ENCODE assay signal across 28 mouse cellular contexts in genomic region chr8:72261431-72261830, GRCm38 (mm10). TPM values are rescaled to one million over a fixed set of nuclear protein-coding genes. Genes with fewer than 3 reads are reported as not detected.
DNase-seq lines count a peak whose midpoint lies in the region; ATAC-seq and TF ChIP-seq lines count a peak whose summit lies in the region.
"Had no signal": no experiment of that assay in that cellular context is flagged by ENCODE, and none has a peak within 500 bp of the region (broad histone marks: within the 10 kb centered on the region; RNA-seq: fewer than 3 reads in every experiment).

No protein-coding gene starts in this region.

- H3K36me3 ChIP-seq in heart, embryonic 13.5 days = no peaks in the 10 kb centered on the region
- H3K36me3 ChIP-seq in heart, postnatal 0 days (replicated peaks; ENCODE audit: control insufficient read depth, insufficient read depth, low read length) = 0 out of 2 replicates have a peak, but pooled peaks cover 4% of the 10 kb centered on the region
- H3K36me3 ChIP-seq in heart, embryonic 11.5 days (ENCODE audit: control insufficient read depth, insufficient read depth, low read length) = no peaks in the 10 kb centered on the region
- peaks cover 2% of the 10 kb centered on the region; the same call in 1 of the 2 replicates for H3K36me3 ChIP-seq in midbrain, embryonic 11.5 days (ENCODE audit: control insufficient read depth, insufficient read depth, low read length)
- H3K36me3 ChIP-seq in midbrain, embryonic 15.5 days (replicated peaks) = 0 out of 2 replicates have a peak, but pooled peaks cover 3% of the 10 kb centered on the region
- H3K36me3 ChIP-seq: forebrain, embryonic 15.5 days had no signal

- H3K27me3 ChIP-seq in heart, embryonic 13.5 days (replicated peaks) = no peaks in the 10 kb centered on the region
- no peaks in the 10 kb centered on the region for H3K27me3 ChIP-seq in heart, postnatal 0 days (ENCODE audit: control insufficient read depth, insufficient read depth, low read length)
- no peaks in the 10 kb centered on the region for H3K27me3 ChIP-seq in heart, embryonic 11.5 days (ENCODE audit: control insufficient read depth, insufficient read depth, low read length)
- H3K27me3 ChIP-seq in midbrain, embryonic 11.5 days (ENCODE audit: control insufficient read depth, insufficient read depth, low read length) = no peaks in the 10 kb centered on the region
- H3K27me3 ChIP-seq in midbrain, embryonic 15.5 days (replicated peaks) = no peaks in the 10 kb centered on the region
- H3K27me3 ChIP-seq: embryonic facial prominence, embryonic 13.5 days; forebrain, embryonic 12.5 days; forebrain, embryonic 15.5 days had no signal

- no peak for TF ChIP-seq CTCF in gastrocnemius, adult 2 months (IDR thresholded peaks at IDR 0.05)
- no peak for TF ChIP-seq CTCF in heart, postnatal 0 days (IDR thresholded peaks at IDR 0.05; ENCODE audit: low read depth)

- peak overlapping the region; percentile 74 for H3K27ac ChIP-seq in gastrocnemius, adult 2 months
- peak overlapping the region; percentile 69; the same call in 1 of the 2 replicates for H3K27ac ChIP-seq in heart, embryonic 13.5 days (replicated peaks)
- H3K27ac ChIP-seq in heart, postnatal 0 days (ENCODE audit: low read depth) = peak overlapping the region; percentile 80
- H3K27ac ChIP-seq in heart, embryonic 11.5 days (ENCODE audit: low read depth, low read length) = no peak overlapping the region
- no peak overlapping the region for H3K27ac ChIP-seq in midbrain, embryonic 11.5 days (ENCODE audit: low read depth, low read length)
- no peak overlapping the region for H3K27ac ChIP-seq in midbrain, embryonic 15.5 days
- H3K27ac ChIP-seq: embryonic facial prominence, embryonic 10.5 days; embryonic facial prominence, embryonic 13.5 days; forebrain, embryonic 12.5 days; forebrain, embryonic 15.5 days; hindbrain, embryonic 14.5 days; hindbrain, postnatal 0 days had no signal

- H3K4me3 ChIP-seq in gastrocnemius, adult 2 months = no peak overlapping the region
- H3K4me3 ChIP-seq in heart, embryonic 13.5 days = no peak overlapping the region
- no peak overlapping the region for H3K4me3 ChIP-seq in heart, postnatal 0 days (ENCODE audit: low read depth, low read length)
- no peak overlapping the region for H3K4me3 ChIP-seq in heart, embryonic 11.5 days (ENCODE audit: low read depth, low read length)
- H3K4me3 ChIP-seq in midbrain, embryonic 11.5 days (ENCODE audit: low read depth, low read length) = no peak overlapping the region
- H3K4me3 ChIP-seq in midbrain, embryonic 15.5 days = no peak overlapping the region
- H3K4me3 ChIP-seq: embryonic facial prominence, embryonic 10.5 days; embryonic facial prominence, embryonic 13.5 days; erythroblast, embryonic 14.5 days; forebrain, embryonic 12.5 days; forebrain, embryonic 15.5 days had no signal

- H3K4me2 ChIP-seq in heart, embryonic 13.5 days = no peak overlapping the region
- no peak overlapping the region for H3K4me2 ChIP-seq in heart, postnatal 0 days (ENCODE audit: low read depth, low read length)
- no peak overlapping the region for H3K4me2 ChIP-seq in heart, embryonic 11.5 days
- H3K4me2 ChIP-seq in midbrain, embryonic 11.5 days = no peak overlapping the region
- H3K4me2 ChIP-seq in midbrain, embryonic 15.5 days = no peak overlapping the region
- H3K4me2 ChIP-seq: embryonic facial prominence, embryonic 13.5 days; forebrain, embryonic 12.5 days; forebrain, embryonic 15.5 days; hindbrain, embryonic 14.5 days had no signal

- peaks cover 17% of the 10 kb centered on the region for H3K4me1 ChIP-seq in heart, embryonic 13.5 days
- peaks cover 11% of the 10 kb centered on the region for H3K4me1 ChIP-seq in heart, postnatal 0 days (ENCODE audit: control insufficient read depth, insufficient read depth)
- peaks cover 3% of the 10 kb centered on the region; the same call in 1 of the 2 replicates for H3K4me1 ChIP-seq in heart, embryonic 11.5 days (ENCODE audit: control insufficient read depth, insufficient read depth, low read length)
- no peaks in the 10 kb centered on the region for H3K4me1 ChIP-seq in midbrain, embryonic 11.5 days (ENCODE audit: control insufficient read depth, insufficient read depth, low read length)
- H3K4me1 ChIP-seq in midbrain, embryonic 15.5 days = no peaks in the 10 kb centered on the region
- H3K4me1 ChIP-seq: forebrain, embryonic 12.5 days; forebrain, embryonic 15.5 days had no signal

- no peak for TF ChIP-seq EP300 in heart, postnatal 0 days (IDR thresholded peaks at IDR 0.05; ENCODE audit: low read depth)

- ATAC-seq in heart, embryonic 13.5 days (ENCODE audit: extremely low read depth, insufficient number of reproducible peaks, low FRiP score, low TSS enrichment) = no peak
- no peak for ATAC-seq in heart, postnatal 0 days (ENCODE audit: insufficient read depth, low read depth)
- ATAC-seq in heart, embryonic 11.5 days (replicated peaks; ENCODE audit: insufficient number of reproducible peaks, low FRiP score, low TSS enrichment) = no peak
- 0 out of 2 replicates have a peak, but pooled peaks have one; percentile 20 for ATAC-seq in midbrain, embryonic 11.5 days (ENCODE audit: low FRiP score)
- no peak for ATAC-seq in midbrain, embryonic 15.5 days (replicated peaks)

- H3K9me3 ChIP-seq in heart, embryonic 13.5 days = no peaks in the 10 kb centered on the region
- H3K9me3 ChIP-seq in heart, postnatal 0 days (replicated peaks; ENCODE audit: control insufficient read depth, low read length) = no peaks in the 10 kb centered on the region
- H3K9me3 ChIP-seq in heart, embryonic 11.5 days (replicated peaks; ENCODE audit: control insufficient read depth, low read length) = no peaks in the 10 kb centered on the region
- H3K9me3 ChIP-seq in midbrain, embryonic 11.5 days (ENCODE audit: control insufficient read depth, low read length) = no peaks in the 10 kb centered on the region
- no peaks in the 10 kb centered on the region for H3K9me3 ChIP-seq in midbrain, embryonic 15.5 days
- H3K9me3 ChIP-seq: embryonic facial prominence, embryonic 10.5 days; embryonic facial prominence, embryonic 13.5 days; forebrain, embryonic 12.5 days; forebrain, embryonic 15.5 days had no signal

- no peak for DNase-seq in gastrocnemius, adult 2 months
- DNase-seq in gastrocnemius, adult 8-10 months (ENCODE audit: low spot score in 2 of 2) = no peak
- no peak for DNase-seq in heart, adult 18-20 months
- no peak for DNase-seq in heart, postnatal 0 days (ENCODE audit: low spot score)
- DNase-seq in midbrain, embryonic 11.5 days (ENCODE audit: low spot score, missing footprints) = no peak
- DNase-seq: cerebellum, adult 11-12 months had no signal

- intact Hi-C loops in gastrocnemius, adult 2 months (cut with DNase I) = no loop called here

- peak overlapping the region; percentile 61; the same call in 1 of the 2 replicates for H3K9ac ChIP-seq in heart, embryonic 13.5 days
- no peak overlapping the region for H3K9ac ChIP-seq in heart, postnatal 0 days (replicated peaks; ENCODE audit: low read depth, low read length)
- H3K9ac ChIP-seq in heart, embryonic 11.5 days (ENCODE audit: low read depth, low read length) = no peak overlapping the region
- no peak overlapping the region for H3K9ac ChIP-seq in midbrain, embryonic 11.5 days (ENCODE audit: low read length)
- no peak overlapping the region for H3K9ac ChIP-seq in midbrain, embryonic 15.5 days
- H3K9ac ChIP-seq: forebrain, embryonic 12.5 days; forebrain, embryonic 15.5 days; hindbrain, embryonic 14.5 days had no signal

RNA-seq across cellular contexts. Expression of gene Ap1m1, which starts 21.6 kb away (rescaled TPM):
- total RNA-seq in gastrocnemius, adult 2 months (2021) = 10 to 100 TPM; 25.8 to 26.0 TPM
- 10 to 100 TPM; 17.6 to 20.9 (median 19.1) TPM for total RNA-seq in gastrocnemius, adult 8-10 months (2022)
- polyA plus RNA-seq in heart, embryonic 13.5 days (2015; fragmentation: Nextera tagmentation; extraction: Ambion mirVana) = 107 and 116 TPM in 2 replicates
- 10 to 100 TPM; 46.0 to 51.8 TPM for total RNA-seq in heart, adult 18-20 months (2021)
- 36.1 and 46.5 TPM in 2 replicates for total RNA-seq in heart, postnatal 0 days (2014; rRNA removed; ENCODE audit: low replicate concordance)
- polyA plus RNA-seq in heart, postnatal 0 days (2015; fragmentation: Nextera tagmentation; extraction: Ambion mirVana) = 82.8 and 83.4 TPM in 2 replicates
- 110 and 112 TPM in 2 replicates for polyA plus RNA-seq in heart, embryonic 11.5 days (2014; fragmentation: Nextera tagmentation; extraction: Ambion mirVana)
- 170 and 173 TPM in 2 replicates for polyA plus RNA-seq in midbrain, embryonic 11.5 days (2014; fragmentation: Nextera tagmentation; extraction: Ambion mirVana)
- polyA plus RNA-seq in midbrain, embryonic 15.5 days (2015; fragmentation: Nextera tagmentation; extraction: Ambion mirVana) = 296 and 302 TPM in 2 replicates

RNA-seq across cellular contexts. Expression of gene Fam32a, which starts 41.9 kb away (rescaled TPM):
- 1 to 10 TPM; 7.8 to 9.5 TPM for total RNA-seq in gastrocnemius, adult 2 months (2021)
- 1 to 10 TPM; 5.9 to 9.7 (median 7.9) TPM for total RNA-seq in gastrocnemius, adult 8-10 months (2022)
- 41.6 and 43.9 TPM in 2 replicates for polyA plus RNA-seq in heart, embryonic 13.5 days (2015; fragmentation: Nextera tagmentation; extraction: Ambion mirVana)
- 10 to 100 TPM; 20.2 to 23.1 TPM for total RNA-seq in heart, adult 18-20 months (2021)
- 30.1 and 45.4 TPM in 2 replicates for total RNA-seq in heart, postnatal 0 days (2014; rRNA removed; ENCODE audit: low replicate concordance)
- polyA plus RNA-seq in heart, postnatal 0 days (2015; fragmentation: Nextera tagmentation; extraction: Ambion mirVana) = 32.0 and 37.1 TPM in 2 replicates
- 44.7 and 45.1 TPM in 2 replicates for polyA plus RNA-seq in heart, embryonic 11.5 days (2014; fragmentation: Nextera tagmentation; extraction: Ambion mirVana)
- 73.1 and 77.8 TPM in 2 replicates for polyA plus RNA-seq in midbrain, embryonic 11.5 days (2014; fragmentation: Nextera tagmentation; extraction: Ambion mirVana)
- polyA plus RNA-seq in midbrain, embryonic 15.5 days (2015; fragmentation: Nextera tagmentation; extraction: Ambion mirVana) = 112 and 115 TPM in 2 replicates

RNA-seq across cellular contexts. Expression of gene Gm10282, which starts 43.6 kb away (rescaled TPM):
- total RNA-seq in gastrocnemius, adult 2 months (2021) = 1 to 10 TPM; 2.8 to 4.8 TPM
- total RNA-seq in gastrocnemius, adult 8-10 months (2022) = 1 to 10 TPM; 1.7 to 3.2 (median 2.8) TPM
- 15.9 and 19.4 TPM in 2 replicates for polyA plus RNA-seq in heart, embryonic 13.5 days (2015; fragmentation: Nextera tagmentation; extraction: Ambion mirVana)
- 1 to 10 TPM; 5.9 to 9.5 TPM for total RNA-seq in heart, adult 18-20 months (2021)
- total RNA-seq in heart, postnatal 0 days (2014; rRNA removed; ENCODE audit: low replicate concordance) = 0.15 and 3.0 TPM in 2 replicates
- polyA plus RNA-seq in heart, postnatal 0 days (2015; fragmentation: Nextera tagmentation; extraction: Ambion mirVana) = 8.4 and 10.0 TPM in 2 replicates
- polyA plus RNA-seq in heart, embryonic 11.5 days (2014; fragmentation: Nextera tagmentation; extraction: Ambion mirVana) = 22.5 and 25.2 TPM in 2 replicates
- 39.3 and 42.3 TPM in 2 replicates for polyA plus RNA-seq in midbrain, embryonic 11.5 days (2014; fragmentation: Nextera tagmentation; extraction: Ambion mirVana)
- 9.0 and 11.9 TPM in 2 replicates for polyA plus RNA-seq in midbrain, embryonic 15.5 days (2015; fragmentation: Nextera tagmentation; extraction: Ambion mirVana)

RNA-seq across cellular contexts. Expression of gene Gm11034, which starts 48.0 kb away (rescaled TPM):
- not detected for total RNA-seq in gastrocnemius, adult 2 months (2021)
- not detected for total RNA-seq in gastrocnemius, adult 8-10 months (2022)
- not detected in 2 replicates for polyA plus RNA-seq in heart, embryonic 13.5 days (2015; fragmentation: Nextera tagmentation; extraction: Ambion mirVana)
- not detected for total RNA-seq in heart, adult 18-20 months (2021)
- total RNA-seq in heart, postnatal 0 days (2014; rRNA removed; ENCODE audit: low replicate concordance) = not detected in 2 replicates
- not detected in 2 replicates for polyA plus RNA-seq in heart, postnatal 0 days (2015; fragmentation: Nextera tagmentation; extraction: Ambion mirVana)
- polyA plus RNA-seq in heart, embryonic 11.5 days (2014; fragmentation: Nextera tagmentation; extraction: Ambion mirVana) = not detected in 2 replicates
- not detected in 2 replicates for polyA plus RNA-seq in midbrain, embryonic 11.5 days (2014; fragmentation: Nextera tagmentation; extraction: Ambion mirVana)
- polyA plus RNA-seq in midbrain, embryonic 15.5 days (2015; fragmentation: Nextera tagmentation; extraction: Ambion mirVana) = not detected in 2 replicates
- total RNA-seq: adrenal gland, adult 8-10 months; adrenal gland, postnatal 25 days; ES-E14; gastrocnemius, postnatal 14 days; gastrocnemius, postnatal 4 days; heart, adult 8-10 months; hematopoietic stem cell, adult 5-6 weeks; hindbrain, postnatal 0 days had no signal
- polyA plus RNA-seq: activated CD4-positive, CD25-positive, alpha-beta regulatory T cell, adult 4 months; brain, embryonic 14.5 days; cortical plate, adult 2 months; embryonic facial prominence, embryonic 10.5 days; embryonic facial prominence, embryonic 13.5 days; erythroblast, embryonic 14.5 days; forebrain, embryonic 12.5 days; forebrain, embryonic 15.5 days; heart, embryonic 14.5 days; hindbrain, embryonic 14.5 days; hindbrain, postnatal 0 days; inflammation-experienced regulatory T-cells, adult 6 months had no signal

RNA-seq across cellular contexts. Expression of gene Cib3, which starts 48.8 kb away (rescaled TPM):
- total RNA-seq in gastrocnemius, adult 2 months (2021) = not detected
- total RNA-seq in gastrocnemius, adult 8-10 months (2022) = not detected
- not detected in 2 replicates for polyA plus RNA-seq in heart, embryonic 13.5 days (2015; fragmentation: Nextera tagmentation; extraction: Ambion mirVana)
- 1 to 10 TPM in 1 of 2 experiments, under 1 TPM in 1; 0.62 to 1.7 TPM for total RNA-seq in heart, adult 18-20 months (2021)
- not detected in 2 replicates for total RNA-seq in heart, postnatal 0 days (2014; rRNA removed; ENCODE audit: low replicate concordance)
- not detected in 2 replicates for polyA plus RNA-seq in heart, postnatal 0 days (2015; fragmentation: Nextera tagmentation; extraction: Ambion mirVana)
- polyA plus RNA-seq in heart, embryonic 11.5 days (2014; fragmentation: Nextera tagmentation; extraction: Ambion mirVana) = not detected in 2 replicates
- polyA plus RNA-seq in midbrain, embryonic 11.5 days (2014; fragmentation: Nextera tagmentation; extraction: Ambion mirVana) = not detected in 2 replicates
- not detected in 2 replicates for polyA plus RNA-seq in midbrain, embryonic 15.5 days (2015; fragmentation: Nextera tagmentation; extraction: Ambion mirVana)
- total RNA-seq: gastrocnemius, postnatal 14 days; gastrocnemius, postnatal 4 days; hematopoietic stem cell, adult 5-6 weeks; hindbrain, postnatal 0 days had no signal
- polyA plus RNA-seq: brain, embryonic 14.5 days; cortical plate, adult 2 months; embryonic facial prominence, embryonic 10.5 days; embryonic facial prominence, embryonic 13.5 days; erythroblast, embryonic 14.5 days; forebrain, embryonic 12.5 days; forebrain, embryonic 15.5 days; heart, embryonic 14.5 days; hindbrain, embryonic 14.5 days; hindbrain, postnatal 0 days had no signal

Comparison
In these comparisons a context has a peak if more than half of its experiments do, and no peak if none do; other contexts are left out.
1. H3K27ac ChIP-seq: peak in gastrocnemius, adult 2 months (single experiment), heart, embryonic 13.5 days (single experiment) and heart, postnatal 0 days (single experiment); none in heart, embryonic 11.5 days (single experiment), midbrain, embryonic 11.5 days (single experiment) and midbrain, embryonic 15.5 days (single experiment).